Mouse (Mus musculus) lung, adult 2 months (tissue): ENCODE data around the gene Pygb.

Source experiments
- CTCF ChIP-seq: fragments of 200-500 bp; IDR thresholded peaks from 2 replicates; pipeline ENCODE4 v1.5.1; 2011; ENCODE audit warnings: mild to moderate bottlenecking, low read length, control low read depth; ENCODE audit not compliant: insufficient read depth
- POLR2A ChIP-seq: fragments of 200-500 bp; IDR thresholded peaks from 2 replicates; pipeline ENCODE4 v1.6.1; 2011; ENCODE audit warnings: low read depth, mild to moderate bottlenecking, control low read depth, low read length, borderline replicate concordance; ENCODE audit errors: extremely low read depth

GRCm38 (mm10) chr2:150867021-150867420, 80.5 kb downstream of the Pygb start:
- no peak for TF ChIP-seq POLR2A
- no peak for TF ChIP-seq CTCF
